Comparison of ENCODE assay signal across 13 mouse cellular contexts in the genomic region with DNA sequence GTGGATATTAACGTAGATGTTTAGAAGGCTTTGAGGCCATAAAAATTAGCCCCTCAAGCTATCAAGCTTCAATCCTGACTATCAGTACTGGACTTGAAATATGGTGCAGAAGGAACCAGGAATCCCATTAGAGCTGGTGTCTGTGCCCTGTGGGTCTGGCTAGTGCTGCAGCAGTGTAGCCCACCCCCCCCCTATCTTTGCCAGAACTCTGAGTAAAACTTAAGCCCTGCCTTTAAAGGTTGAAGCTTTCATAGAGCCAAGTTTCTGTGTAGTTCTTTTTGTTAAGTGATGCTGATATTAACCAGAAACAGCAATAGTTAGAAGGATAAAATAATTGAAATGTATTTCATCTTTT.
"Had no signal": no experiment of that assay in that cellular context is flagged by ENCODE, and none has a peak within 500 bp of the region (broad histone marks: within the 10 kb centered on the region; RNA-seq: fewer than 3 reads in every experiment).

No protein-coding gene starts in this region.

- H3K4me3 ChIP-seq: layer of hippocampus, adult 2 months; limb, embryonic 12.5 days; liver, embryonic 12.5 days; neural tube, embryonic 12.5 days had no signal

- H3K9me3 ChIP-seq: limb, embryonic 12.5 days; liver, embryonic 12.5 days; neural tube, embryonic 12.5 days had no signal

- H3K4me2 ChIP-seq: limb, embryonic 12.5 days; liver, embryonic 12.5 days; lung, embryonic 14.5 days; neural tube, embryonic 12.5 days had no signal

- H3K9ac ChIP-seq: limb, embryonic 12.5 days; liver, embryonic 12.5 days; lung, embryonic 14.5 days; neural tube, embryonic 12.5 days had no signal

- DNase-seq: kidney, adult 18-20 months; kidney, postnatal 10 days; kidney, postnatal 4 days; lung, postnatal 10 days; lung, postnatal 4 days; right cerebral cortex, adult 18-20 months; right cerebral cortex, postnatal 25 days; thymus, postnatal 36 days had no signal

- H3K27ac ChIP-seq: layer of hippocampus, adult 2 months; liver, embryonic 12.5 days; neural tube, embryonic 12.5 days had no signal

- H3K27me3 ChIP-seq: limb, embryonic 12.5 days; liver, embryonic 12.5 days; neural tube, embryonic 12.5 days had no signal

- ATAC-seq: liver, embryonic 12.5 days had no signal
